Mouse (Mus musculus) colon, adult 2 months (tissue): Measurements from ENCODE around the gene Wdtc1. TPM values are rescaled to one million over a fixed set of nuclear protein-coding genes. Genes with fewer than 3 reads are reported as not detected.

Source experiments
- polyA plus RNA-seq: library from polyadenylated mRNA; depleted of rRNA; stranded (reverse); fragments of >200 nt; gene quantifications from 2 replicates; pipeline ENCODE4 v1.2.3, GENCODE M21; 2012; rRNA removed

Wdtc1 gene
- 71.1 and 77.4 TPM in 2 replicates for polyA plus RNA-seq

GRCm38 (mm10) chr4:133353367-133354365 lies at the start of gene Wdtc1:
Gene Wdtc1 (minus strand): TSS chr4:133353481.

DNA sequence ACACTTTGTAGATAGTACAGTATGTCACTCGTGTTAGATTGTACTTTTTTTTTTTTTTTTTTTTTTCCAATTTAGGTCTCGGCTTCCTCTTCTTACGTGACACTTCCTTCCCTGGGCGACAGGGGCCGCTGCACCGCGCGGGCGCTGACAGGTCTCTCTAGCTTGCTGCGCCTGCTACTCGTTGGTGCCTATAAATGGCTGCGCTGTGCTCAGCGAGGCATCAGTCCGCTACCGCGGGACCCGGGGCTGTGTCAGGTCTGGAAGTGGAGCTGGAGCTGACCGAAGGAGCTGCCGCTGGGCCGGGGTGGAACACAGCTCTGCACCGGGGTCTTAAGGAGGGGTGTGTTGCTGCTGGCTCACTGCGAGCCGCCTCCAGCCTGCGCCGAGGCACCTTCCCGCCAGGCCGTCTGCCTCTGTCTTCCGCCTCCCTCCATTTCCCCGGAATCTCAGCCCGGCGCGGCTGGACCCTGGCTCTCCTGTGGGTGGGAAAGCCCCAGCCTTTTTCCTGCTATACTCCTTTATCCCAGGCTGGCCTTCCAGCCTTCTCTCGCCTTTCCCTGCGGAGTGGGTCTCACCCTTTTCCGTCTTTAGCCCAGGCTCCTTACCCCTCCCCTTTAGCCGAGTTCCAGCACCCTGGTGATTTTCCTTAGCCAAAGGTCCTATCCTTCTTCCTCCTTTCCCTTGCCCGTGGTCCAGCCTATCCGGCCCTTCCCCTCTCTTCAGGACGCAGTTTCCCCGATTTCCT lies 16.4 kb upstream of the Wdtc1 start, which contains the start of gene Slc9a1:
TSS of gene Slc9a1 (plus strand) at position 154 of the 745 bp plus-strand sequence.

DNA sequence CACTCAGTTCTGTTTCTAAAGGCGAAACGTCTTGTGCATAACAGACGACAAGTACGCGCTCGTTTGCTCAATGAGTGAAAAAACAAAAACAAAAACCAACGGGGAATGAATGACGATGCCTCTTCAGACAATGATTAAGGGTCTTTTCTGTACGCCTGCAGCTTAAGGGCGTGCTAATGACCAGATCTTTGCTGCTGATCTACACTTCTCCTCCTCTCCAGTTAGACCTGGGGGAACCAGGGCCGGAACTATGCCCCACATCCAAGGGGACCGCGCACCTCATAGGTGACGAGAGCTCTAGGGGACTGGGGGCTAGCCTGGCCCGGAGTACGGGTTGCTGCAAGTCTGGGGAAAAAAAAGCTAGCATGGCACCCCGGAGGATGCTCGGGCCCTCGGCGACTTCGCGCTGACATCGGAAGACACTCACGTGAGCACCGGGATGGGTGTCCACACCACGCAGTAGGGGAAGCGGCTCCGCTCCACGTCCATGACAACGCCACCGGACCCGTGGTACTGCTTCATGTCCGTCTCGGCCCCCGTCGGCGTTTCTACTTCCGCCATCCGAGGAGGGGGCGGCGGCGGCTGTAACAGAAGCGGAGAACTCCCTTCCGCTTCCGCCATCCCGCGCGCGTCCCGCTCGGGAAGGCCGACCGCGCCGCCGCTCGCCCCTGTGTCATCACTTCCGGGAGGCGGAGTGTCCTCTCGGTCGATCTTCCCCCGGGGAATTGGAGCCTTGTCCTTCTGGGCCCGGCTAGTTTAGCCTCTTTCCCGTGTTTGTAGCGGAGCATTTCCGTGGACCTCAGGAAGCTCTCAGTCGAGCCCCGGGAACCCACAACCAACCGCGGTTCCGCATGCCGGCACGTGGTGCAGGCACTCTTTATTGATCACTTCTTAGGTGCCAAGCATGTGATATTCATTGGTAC lies 75.9 kb downstream of the Wdtc1 start, which contains the start of gene Tmem222:
TSS of gene Tmem222 (minus strand) at position 689 of the 923 bp plus-strand sequence.

DNA sequence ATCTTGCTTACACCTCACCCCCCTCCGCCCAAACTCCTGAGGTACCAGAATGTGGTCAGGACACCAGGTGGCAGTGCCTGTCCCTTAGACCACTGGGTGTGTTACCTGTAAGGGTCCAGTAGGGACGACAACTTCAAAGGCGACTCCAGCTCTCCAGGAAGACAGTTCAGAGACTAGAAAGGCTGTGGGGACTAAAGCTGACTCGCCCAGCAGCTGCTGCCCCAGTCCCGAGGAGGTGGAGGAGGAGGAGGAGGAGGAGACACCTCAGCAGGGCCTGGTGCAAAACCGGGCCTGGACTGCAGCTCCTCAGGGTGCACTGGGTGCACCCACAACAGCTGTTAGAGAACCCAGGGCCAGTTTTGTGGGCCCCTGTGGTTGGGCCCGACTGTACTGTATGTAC lies 90.4 kb downstream of the Wdtc1 start, which contains the start of gene Sytl1:
TSS of gene Sytl1 (minus strand) at position 232 of the 400 bp plus-strand sequence.

Other genes with a start within 250 kb of the Wdtc1 start
- gene Wasf2, start 223.0 kb downstream of the Wdtc1 start, polyA plus RNA-seq, result 60.3 and 64.8 TPM in 2 replicates
- 1.4 and 2.0 TPM in 2 replicates for gene Cd164l2, start 141.3 kb downstream of the Wdtc1 start, polyA plus RNA-seq
- gene Gpr3, start 140.9 kb downstream of the Wdtc1 start, polyA plus RNA-seq, result 0.27 and 0.49 TPM in 2 replicates
- gene Map3k6, start 112.7 kb downstream of the Wdtc1 start, polyA plus RNA-seq, result 11.8 and 12.6 TPM in 2 replicates
- 92.2 and 115 TPM in 2 replicates for gene Sytl1, start 90.4 kb downstream of the Wdtc1 start, polyA plus RNA-seq
- gene Tmem222, start 75.7 kb downstream of the Wdtc1 start, polyA plus RNA-seq, result 66.3 and 72.5 TPM in 2 replicates
- 56.8 and 75.4 TPM in 2 replicates for gene Slc9a1, start 16.2 kb upstream of the Wdtc1 start, polyA plus RNA-seq
- 14.3 and 16.8 TPM in 2 replicates for gene Tent5b, start 126.7 kb upstream of the Wdtc1 start, polyA plus RNA-seq
- gene Trnp1, start 145.1 kb upstream of the Wdtc1 start, polyA plus RNA-seq, result 17.3 and 23.5 TPM in 2 replicates
- 47.7 and 68.9 TPM in 2 replicates for gene Kdf1, start 165.5 kb upstream of the Wdtc1 start, polyA plus RNA-seq
- 28.1 and 31.4 TPM in 2 replicates for gene Nudc, start 192.5 kb upstream of the Wdtc1 start, polyA plus RNA-seq
- gene Nr0b2, start 199.9 kb upstream of the Wdtc1 start, polyA plus RNA-seq, result 0.13 and 1.7 TPM in 2 replicates
- 4.9 and 6.5 TPM in 2 replicates for gene Gpatch3, start 221.3 kb upstream of the Wdtc1 start, polyA plus RNA-seq
- 57.5 and 71.7 TPM in 2 replicates for gene Gpn2, start 230.9 kb upstream of the Wdtc1 start, polyA plus RNA-seq
- gene Sfn, start 248.7 kb upstream of the Wdtc1 start, polyA plus RNA-seq, result 162 and 234 TPM in 2 replicates